Mouse (Mus musculus) mature B cell (primary cell): ENCODE results near the gene Actb.

ENCODE experiments used
- in situ Hi-C: fragments of 300-500 bp; cut with MboI; formaldehyde crosslinking; loops from 2 replicates; pipeline ENCODE4 v1.14.3; 2019

The Actb gene

DNA sequence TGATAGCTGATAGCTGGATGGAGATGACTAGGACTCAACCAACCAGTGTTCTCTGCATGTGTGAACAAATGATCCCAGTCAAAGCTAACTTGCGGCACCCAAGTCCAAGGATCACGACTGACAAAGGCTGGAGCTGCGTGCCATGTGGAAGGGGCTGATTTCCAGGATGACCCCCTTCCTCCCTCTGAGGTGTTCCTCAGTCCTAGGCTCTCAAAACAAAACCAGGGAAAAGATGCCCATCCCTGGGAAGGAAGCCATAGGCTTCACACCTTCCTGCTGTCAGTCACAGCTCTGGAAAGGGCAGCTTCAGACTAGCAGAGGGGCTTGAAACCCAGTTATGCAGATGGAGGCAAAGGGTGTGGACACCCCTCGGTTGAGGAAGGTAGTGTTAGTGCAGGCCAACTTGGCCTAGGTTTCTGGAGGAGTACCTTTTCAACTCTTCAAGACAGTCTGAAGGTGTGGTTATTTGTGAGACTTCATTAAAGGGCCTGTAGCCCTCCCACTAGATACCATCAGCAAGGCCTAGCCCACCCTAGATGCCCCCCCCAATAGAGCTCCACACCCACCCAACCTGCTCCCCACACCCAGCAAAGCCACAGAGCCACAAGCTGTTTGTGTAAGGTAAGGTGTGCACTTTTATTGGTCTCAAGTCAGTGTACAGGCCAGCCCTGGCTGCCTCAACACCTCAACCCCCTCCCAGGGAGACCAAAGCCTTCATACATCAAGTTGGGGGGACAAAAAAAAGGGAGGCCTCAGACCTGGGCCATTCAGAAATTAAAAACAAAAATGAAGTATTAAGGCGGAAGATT lies 3.8 kb downstream of the Actb start:
- in situ Hi-C loops = no loop called here

GRCm38 (mm10) chr5:142901846-142902505 lies 4.6 kb downstream of the Actb start:
- in situ Hi-C loops = no loop called here

- in situ Hi-C loops = no loop called here
Measured at GRCm38 (mm10) chr5:142901355-142901802, 5.2 kb downstream of the Actb start.

GRCm38 (mm10) chr5:142900651-142901050 lies 5.9 kb downstream of the Actb start:
- in situ Hi-C loops = no loop called here

GRCm38 (mm10) chr5:142899932-142900533 lies 6.5 kb downstream of the Actb start:
- in situ Hi-C loops = no loop called here

GRCm38 (mm10) chr5:142899057-142899601 lies 7.4 kb downstream of the Actb start:
- in situ Hi-C loops = no loop called here

DNA sequence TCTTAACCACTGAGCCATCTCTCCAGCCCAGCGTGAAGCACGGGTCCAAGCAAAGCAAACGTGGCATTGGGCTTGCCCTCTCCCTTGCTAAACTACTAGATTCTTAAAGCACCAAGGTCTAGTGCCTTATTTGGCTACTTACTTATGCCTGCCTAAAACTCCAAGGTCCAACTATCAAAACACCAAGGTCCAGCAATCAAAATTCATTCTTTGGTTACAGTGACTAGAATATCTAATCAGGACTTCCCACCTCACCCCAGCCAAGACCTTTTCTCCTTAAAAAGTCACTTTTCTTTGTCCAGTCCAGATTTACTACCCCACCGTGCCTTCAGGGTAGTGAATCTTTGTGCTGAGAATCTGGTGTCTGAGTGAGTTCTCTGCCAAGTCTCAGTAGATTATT lies 8.2 kb downstream of the Actb start:
- in situ Hi-C loops = no loop called here

- in situ Hi-C loops = no loop called here
Measured at GRCm38 (mm10) chr5:142897568-142898248, 8.8 kb downstream of the Actb start.

DNA sequence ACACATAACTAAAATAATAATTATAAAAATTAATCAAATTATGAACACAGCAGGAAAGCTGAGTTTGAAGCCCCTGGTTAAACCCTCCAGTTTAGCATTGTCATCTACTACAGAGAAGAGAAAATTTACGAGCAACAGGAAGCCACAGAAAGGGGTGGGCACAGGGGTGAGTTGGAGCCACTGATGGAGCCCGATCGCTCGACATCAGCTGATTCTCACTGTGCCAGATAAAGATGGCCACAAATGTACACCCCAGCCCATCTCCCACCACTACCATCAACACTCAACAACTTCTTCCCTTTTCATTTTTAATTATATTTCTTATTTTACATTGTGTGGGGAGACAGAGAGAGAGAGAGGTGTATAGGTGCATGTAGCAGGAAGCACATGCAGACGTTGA lies 9.8 kb downstream of the Actb start:
- in situ Hi-C loops = no loop called here

DNA sequence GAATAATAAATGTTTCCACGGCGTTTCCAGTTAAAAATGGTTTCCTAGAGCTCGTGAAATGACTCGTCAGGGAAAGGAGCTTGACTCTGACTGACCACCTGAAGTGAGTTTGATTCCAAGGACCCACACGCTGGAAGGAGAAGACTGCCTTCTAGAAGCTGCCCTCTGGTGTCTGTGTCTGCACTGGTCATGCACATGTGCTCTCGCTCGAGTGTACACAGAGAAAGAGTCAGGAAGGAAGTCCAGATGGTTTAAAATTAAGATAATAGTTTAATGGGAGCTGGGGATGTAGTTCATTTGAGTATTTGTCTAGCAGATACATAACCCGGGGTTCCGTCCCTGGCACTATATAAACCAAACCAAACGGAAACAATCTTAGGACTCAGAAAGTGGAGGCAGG lies 10.4 kb downstream of the Actb start:
- in situ Hi-C loops = no loop called here

DNA sequence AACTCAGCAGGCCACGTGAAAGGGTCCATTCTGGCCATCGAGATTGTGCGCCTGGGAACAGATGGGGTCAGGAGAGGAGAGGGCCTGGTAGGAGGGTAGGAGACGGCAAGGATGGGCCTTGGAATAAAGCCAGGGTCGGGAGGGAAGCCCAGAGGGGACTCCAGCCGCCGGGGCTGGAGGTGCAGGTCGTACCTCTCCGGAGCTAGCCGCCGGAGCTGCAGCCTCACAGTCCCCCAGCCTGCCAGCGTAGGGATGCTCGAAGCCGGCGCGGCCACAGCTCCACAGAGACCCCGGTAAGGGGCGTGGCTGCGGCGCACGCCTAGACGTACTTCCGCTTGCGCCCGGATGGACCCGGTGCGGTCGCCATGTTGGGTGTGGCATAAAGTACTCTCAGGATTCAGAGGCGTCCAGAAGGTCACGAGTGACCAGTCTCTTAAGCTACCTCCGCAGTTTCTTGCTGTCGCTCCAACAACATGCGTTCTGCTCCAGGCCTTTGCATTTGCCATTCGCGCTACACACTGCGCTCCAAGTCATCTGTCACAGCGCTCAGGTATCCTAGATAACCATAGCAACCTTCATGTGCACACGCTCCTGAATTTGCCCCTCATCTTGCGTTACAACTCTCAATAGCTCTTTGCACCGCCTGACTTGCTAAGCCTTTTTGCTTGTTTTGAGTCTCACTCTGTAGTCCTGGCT lies 11.5 kb downstream of the Actb start, which contains the start of gene Fbxl18:
Fbxl18 (minus strand) TSS at position 504 of the 696 bp plus-strand sequence.
- in situ Hi-C loops = no loop called here

DNA sequence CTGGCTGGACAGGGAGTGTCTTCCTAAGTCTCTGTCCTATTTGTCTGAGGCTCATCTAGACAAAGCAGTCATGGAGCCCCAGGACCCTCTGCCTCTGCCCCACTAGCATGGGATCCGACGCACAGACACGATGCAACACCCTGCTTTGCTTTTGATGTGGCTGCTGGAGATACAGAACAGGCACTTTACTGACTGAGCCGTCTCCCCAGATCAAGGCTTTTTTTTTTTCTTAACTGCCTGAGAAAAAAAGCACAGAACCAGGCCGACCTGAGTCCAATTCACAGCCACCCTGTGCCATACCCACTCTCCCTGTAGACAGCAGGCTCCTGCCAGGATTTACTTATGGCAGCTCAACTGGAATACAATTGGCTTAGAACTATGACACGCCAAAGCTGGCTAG lies 15.2 kb downstream of the Actb start:
- in situ Hi-C loops = no loop called here

- in situ Hi-C loops = loop anchor here (10.0 kb wide), 1 partner anchor 177 kb away; no protein-coding TSS in a partner anchor
Measured at GRCm38 (mm10) chr5:142887533-142887932, 19.0 kb downstream of the Actb start.

DNA sequence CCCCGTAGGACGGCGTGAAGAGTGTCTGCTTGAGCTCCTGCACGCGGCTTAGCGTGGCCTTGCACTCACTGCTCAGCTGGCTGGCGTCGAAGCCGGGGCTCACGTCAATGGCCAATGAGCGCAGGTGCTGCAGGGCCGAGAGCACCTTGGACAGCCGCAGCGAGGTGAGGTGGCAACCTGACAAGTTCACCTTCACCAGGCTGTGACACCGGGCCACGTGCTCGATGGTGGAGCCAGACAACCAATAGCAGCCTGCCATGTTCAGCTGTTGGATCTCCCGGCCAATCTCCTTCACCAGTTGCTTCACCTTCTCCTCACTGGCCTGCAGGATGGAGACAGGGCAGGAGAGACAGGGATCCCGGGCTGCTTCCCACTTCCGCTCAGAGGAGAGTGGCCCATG lies 19.8 kb downstream of the Actb start:
- in situ Hi-C loops = loop anchor here (10.0 kb wide), 1 partner anchor 178 kb away; no protein-coding TSS in a partner anchor

GRCm38 (mm10) chr5:142886181-142886580 lies 20.4 kb downstream of the Actb start:
- in situ Hi-C loops = loop anchor here (10.0 kb wide), 1 partner anchor 179 kb away; no protein-coding TSS in a partner anchor

- in situ Hi-C loops = loop anchor here (10.0 kb wide), 1 partner anchor 182 kb away; no protein-coding TSS in a partner anchor
Measured at GRCm38 (mm10) chr5:142882471-142882870, 24.1 kb downstream of the Actb start.

- in situ Hi-C loops = loop anchor here (10.0 kb wide), 1 partner anchor 183 kb away; no protein-coding TSS in a partner anchor
Measured at GRCm38 (mm10) chr5:142881936-142882335, 24.6 kb downstream of the Actb start.

DNA sequence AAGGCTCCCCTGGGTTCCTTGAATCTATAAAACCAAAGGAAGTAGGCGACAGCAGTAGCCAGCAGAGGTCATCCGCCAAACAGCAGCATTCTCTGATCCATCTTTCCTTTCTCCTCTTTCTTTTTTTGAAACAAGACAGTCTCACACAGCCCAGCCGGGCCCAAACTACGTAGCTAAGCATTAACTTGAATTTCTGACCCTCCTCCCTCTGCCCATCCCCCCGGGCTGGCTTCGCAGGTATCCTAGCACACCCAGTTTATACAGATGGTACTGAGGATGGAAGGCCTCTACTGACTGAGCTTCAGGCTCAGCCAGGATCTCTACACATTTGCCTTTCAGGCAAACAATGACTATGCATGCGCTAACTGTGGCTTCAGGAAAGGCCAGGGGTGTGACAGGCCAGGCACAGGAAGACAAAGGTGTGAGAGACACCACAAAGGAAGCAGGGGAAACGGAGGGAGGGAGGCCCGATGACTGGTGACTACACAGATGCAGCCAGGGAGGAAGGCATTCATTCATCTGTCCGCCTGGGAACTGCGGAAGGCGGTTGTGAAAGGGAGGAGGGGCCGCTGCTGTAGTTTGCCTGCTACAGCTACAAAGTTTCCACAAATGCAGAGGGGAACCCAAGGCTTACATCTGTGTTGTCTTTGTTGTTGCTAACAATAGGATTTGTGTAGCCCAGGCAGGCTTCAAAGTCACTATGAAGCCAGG lies 25.6 kb downstream of the Actb start:
- in situ Hi-C loops = loop anchor here (10.0 kb wide), 1 partner anchor 184 kb away; no protein-coding TSS in a partner anchor

- in situ Hi-C loops = loop anchor here (10.0 kb wide), 1 partner anchor 185 kb away; no protein-coding TSS in a partner anchor
Measured at GRCm38 (mm10) chr5:142880246-142880645, 26.3 kb downstream of the Actb start.
